In genomic region chr2:153508405-153508804, GRCm38 (mm10) we compare ENCODE assay signal across 18 mouse cellular contexts. TPM values are rescaled to one million over a fixed set of nuclear protein-coding genes. Genes with fewer than 3 reads are reported as not detected.
A peak's percentile ranks its signal among the peaks of the same experiment; 100 is the strongest.
DNase-seq lines count a peak whose midpoint lies in the region; ATAC-seq lines count a peak whose summit lies in the region.
"Had no signal": no experiment of that assay in that cellular context is flagged by ENCODE, and none has a peak within 500 bp of the region (broad histone marks: within the 10 kb centered on the region; RNA-seq: fewer than 3 reads in every experiment).

No protein-coding gene starts in this region.

- H3K36me3 ChIP-seq in heart, embryonic 11.5 days (ENCODE audit: control insufficient read depth, insufficient read depth, low read length) = no peaks in the 10 kb centered on the region
- peaks cover 74% of the 10 kb centered on the region for H3K36me3 ChIP-seq in megakaryocyte, embryonic 14.5 days (replicated peaks; ENCODE audit: low read length)
- no peaks in the 10 kb centered on the region for H3K36me3 ChIP-seq in hindbrain, embryonic 15.5 days
- H3K36me3 ChIP-seq in neural tube, embryonic 13.5 days = no peaks in the 10 kb centered on the region
- H3K36me3 ChIP-seq: intestine, embryonic 15.5 days; stomach, embryonic 15.5 days had no signal

- WGBS in heart, embryonic 11.5 days (ENCODE audit: insufficient replicate concordance) = 81% methylated on average over 3 of the region's 3 CpGs
- 45% methylated on average over 3 of the region's 3 CpGs for WGBS in hindbrain, embryonic 15.5 days
- WGBS in neural tube, embryonic 13.5 days = 39% methylated on average over 3 of the region's 3 CpGs

- no peaks in the 10 kb centered on the region for H3K27me3 ChIP-seq in heart, embryonic 11.5 days (ENCODE audit: control insufficient read depth, insufficient read depth, low read length)
- no peaks in the 10 kb centered on the region for H3K27me3 ChIP-seq in megakaryocyte, embryonic 14.5 days (replicated peaks)
- H3K27me3 ChIP-seq in hindbrain, embryonic 15.5 days = no peaks in the 10 kb centered on the region
- peaks cover 3% of the 10 kb centered on the region; the same call in 1 of the 2 replicates for H3K27me3 ChIP-seq in neural tube, embryonic 13.5 days
- H3K27me3 ChIP-seq: intestine, embryonic 15.5 days; stomach, embryonic 15.5 days had no signal

- no peak overlapping the region for H3K4me3 ChIP-seq in heart, embryonic 11.5 days (ENCODE audit: low read depth, low read length)
- H3K4me3 ChIP-seq in megakaryocyte, embryonic 14.5 days (replicated peaks) = peak overlapping the region; percentile 76
- no peak overlapping the region for H3K4me3 ChIP-seq in hindbrain, embryonic 15.5 days
- H3K4me3 ChIP-seq in neural tube, embryonic 13.5 days = no peak overlapping the region
- H3K4me3 ChIP-seq: intestine, embryonic 15.5 days; stomach, embryonic 15.5 days had no signal

- no peak overlapping the region for H3K27ac ChIP-seq in heart, embryonic 11.5 days (ENCODE audit: low read depth, low read length)
- H3K27ac ChIP-seq in hindbrain, embryonic 15.5 days (replicated peaks) = peak overlapping the region; percentile 74; the same call in 1 of the 2 replicates
- H3K27ac ChIP-seq in neural tube, embryonic 13.5 days (replicated peaks) = peak overlapping the region; percentile 89
- H3K27ac ChIP-seq: macrophage; stomach, embryonic 15.5 days had no signal

- no peaks in the 10 kb centered on the region for H3K9me3 ChIP-seq in heart, embryonic 11.5 days (replicated peaks; ENCODE audit: control insufficient read depth, low read length)
- H3K9me3 ChIP-seq in megakaryocyte, embryonic 14.5 days = no peaks in the 10 kb centered on the region
- no peaks in the 10 kb centered on the region for H3K9me3 ChIP-seq in hindbrain, embryonic 15.5 days
- H3K9me3 ChIP-seq in neural tube, embryonic 13.5 days = no peaks in the 10 kb centered on the region
- H3K9me3 ChIP-seq: intestine, embryonic 15.5 days; stomach, embryonic 15.5 days had no signal

- H3K4me1 ChIP-seq in heart, embryonic 11.5 days (ENCODE audit: control insufficient read depth, insufficient read depth, low read length) = peaks cover 25% of the 10 kb centered on the region
- peaks cover 98% of the 10 kb centered on the region for H3K4me1 ChIP-seq in megakaryocyte, embryonic 14.5 days
- H3K4me1 ChIP-seq in hindbrain, embryonic 15.5 days (replicated peaks) = peaks cover 51% of the 10 kb centered on the region
- H3K4me1 ChIP-seq in neural tube, embryonic 13.5 days (replicated peaks) = peaks cover 53% of the 10 kb centered on the region

- no peak overlapping the region; the same call in 1 of the 2 replicates for H3K9ac ChIP-seq in heart, embryonic 11.5 days (ENCODE audit: low read depth, low read length)
- no peak overlapping the region for H3K9ac ChIP-seq in hindbrain, embryonic 15.5 days
- peak overlapping the region; percentile 26; the same call in 1 of the 2 replicates for H3K9ac ChIP-seq in neural tube, embryonic 13.5 days
- H3K9ac ChIP-seq: intestine, embryonic 15.5 days; stomach, embryonic 15.5 days had no signal

- 0 out of 2 replicates have a peak, but pooled peaks have one; percentile 27 for ATAC-seq in heart, embryonic 11.5 days (replicated peaks; ENCODE audit: insufficient number of reproducible peaks, low FRiP score, low TSS enrichment)
- ATAC-seq in megakaryocyte, adult 5-6 weeks (ENCODE audit: poor library complexity, severe bottlenecking) = no peak
- ATAC-seq in hindbrain, embryonic 15.5 days (ENCODE audit: low FRiP score, low read depth) = no peak
- ATAC-seq in neural tube, embryonic 13.5 days (ENCODE audit: low read depth) = peak; percentile 3; the same call in 1 of the 2 replicates
- ATAC-seq: activated CD4-positive, CD25-positive, alpha-beta regulatory T cell, adult 4 months had no signal

- H3K4me2 ChIP-seq in heart, embryonic 11.5 days = no peak overlapping the region
- H3K4me2 ChIP-seq in hindbrain, embryonic 15.5 days = no peak overlapping the region
- no peak overlapping the region for H3K4me2 ChIP-seq in neural tube, embryonic 13.5 days

- DNase-seq in heart, postnatal 4 days = no peak
- no peak for DNase-seq in gastrocnemius, postnatal 25 days
- DNase-seq: kidney, postnatal 10 days; lung, adult 2 months; thymus, postnatal 14 days had no signal

RNA-seq across cellular contexts. Expression of gene 4930404H24Rik, which starts 15.8 kb away (rescaled TPM):
- not detected in 2 replicates for polyA plus RNA-seq in heart, embryonic 11.5 days (2014; fragmentation: Nextera tagmentation; extraction: Ambion mirVana)
- total RNA-seq in heart, postnatal 4 days (2021) = not detected
- polyA plus RNA-seq in megakaryocyte, embryonic 14.5 days (2012; ENCODE audit: insufficient read depth, low replicate concordance) = 0.54 TPM in 1 of 2 replicates, not detected in the other
- not detected in 2 replicates for total RNA-seq in megakaryocyte, adult 5-6 weeks (2015)
- total RNA-seq in megakaryocyte, adult 5-6 weeks (2017) = not detected in 2 replicates
- polyA plus RNA-seq in hindbrain, embryonic 15.5 days (2015; fragmentation: Nextera tagmentation; extraction: Ambion mirVana) = not detected in 2 replicates
- not detected in 2 replicates for polyA plus RNA-seq in neural tube, embryonic 13.5 days (2015; fragmentation: Nextera tagmentation; extraction: Ambion mirVana)
- not detected for total RNA-seq in gastrocnemius, postnatal 25 days (2021)
- total RNA-seq: gastrocnemius, postnatal 4 days had no signal
- polyA plus RNA-seq: activated CD4-positive, CD25-positive, alpha-beta regulatory T cell, adult 4 months; heart, embryonic 16.5 days; intestine, embryonic 15.5 days; limb, embryonic 14.5 days; lung, adult 2 months; macrophage; small intestine, adult 2 months; stomach, embryonic 15.5 days had no signal

RNA-seq across cellular contexts. Expression of gene Nol4l, which starts 21.4 kb away (rescaled TPM):
- polyA plus RNA-seq in heart, embryonic 11.5 days (2014; fragmentation: Nextera tagmentation; extraction: Ambion mirVana) = 16.0 and 16.7 TPM in 2 replicates
- 10 to 100 TPM; 12.0 to 13.5 TPM for total RNA-seq in heart, postnatal 4 days (2021)
- 10.6 and 40.8 TPM in 2 replicates for polyA plus RNA-seq in megakaryocyte, embryonic 14.5 days (2012; ENCODE audit: insufficient read depth, low replicate concordance)
- 1.2 and 2.1 TPM in 2 replicates for total RNA-seq in megakaryocyte, adult 5-6 weeks (2015)
- 0.20 and 0.62 TPM in 2 replicates for total RNA-seq in megakaryocyte, adult 5-6 weeks (2017)
- 42.6 and 45.4 TPM in 2 replicates for polyA plus RNA-seq in hindbrain, embryonic 15.5 days (2015; fragmentation: Nextera tagmentation; extraction: Ambion mirVana)
- 40.8 and 43.3 TPM in 2 replicates for polyA plus RNA-seq in neural tube, embryonic 13.5 days (2015; fragmentation: Nextera tagmentation; extraction: Ambion mirVana)
- 1 to 10 TPM; 1.4 to 1.6 TPM for total RNA-seq in gastrocnemius, postnatal 25 days (2021)

Comparison
In these comparisons a context has a peak if more than half of its experiments do, and no peak if none do; other contexts are left out.
1. ATAC-seq: peak in heart, embryonic 11.5 days (single experiment) and neural tube, embryonic 13.5 days (single experiment); none in megakaryocyte, adult 5-6 weeks (single experiment) and hindbrain, embryonic 15.5 days (single experiment).